In the genomic region with DNA sequence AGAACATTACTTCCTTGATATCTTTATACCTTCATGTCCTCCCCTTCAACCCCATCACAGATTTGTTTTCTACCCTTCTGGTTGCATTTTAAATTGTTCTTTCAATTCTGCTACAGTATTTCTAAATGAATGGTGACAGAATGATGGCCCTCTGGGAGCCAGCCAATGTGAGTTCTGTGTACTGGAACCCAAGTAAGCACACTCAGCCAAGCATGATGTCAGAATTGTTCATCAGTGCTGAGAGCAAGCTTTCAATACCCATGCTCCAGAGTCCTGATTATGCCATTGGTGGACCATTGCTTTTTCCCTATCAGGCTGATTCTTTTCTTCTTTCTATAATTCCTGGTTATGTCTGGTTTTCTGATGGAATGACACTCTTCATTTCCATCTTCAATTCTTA, we compare ENCODE assay signal across 17 mouse cellular contexts.
DNase-seq lines count a peak whose midpoint lies in the region; TF ChIP-seq lines count a peak whose summit lies in the region.
"Had no signal": no experiment of that assay in that cellular context is flagged by ENCODE, and none has a peak within 500 bp of the region (broad histone marks: within the 10 kb centered on the region; RNA-seq: fewer than 3 reads in every experiment).

No protein-coding gene starts in this region.

- TF ChIP-seq CTCF in layer of hippocampus, adult 2 months (conservative IDR thresholded peaks at IDR 0.05) = no peak

- no peak overlapping the region for H3K4me3 ChIP-seq in layer of hippocampus, adult 2 months
- H3K4me3 ChIP-seq: erythroblast, embryonic 14.5 days; heart, embryonic 15.5 days; liver, embryonic 12.5 days; midbrain, embryonic 15.5 days; neural tube, embryonic 13.5 days had no signal

- peak; percentile 38 to 39 for DNase-seq in cerebellum, postnatal 10 days
- DNase-seq in cerebellum, postnatal 36 days = no peak
- peak; percentile 19 for DNase-seq in layer of hippocampus, adult 11-12 months (ENCODE audit: low spot score)
- DNase-seq in layer of hippocampus, adult 9-10 months (ENCODE audit: low spot score) = no peak
- DNase-seq in adrenal gland, postnatal 10 days = peak; percentile 9
- DNase-seq in layer of hippocampus, adult 2 months (ENCODE audit: low spot score in 2 of 2) = peak; percentile 35 to 44
- DNase-seq in frontal cortex, adult 2 months (ENCODE audit: extremely low spot score in 1 of 2, low spot score in 1 of 2) = no peak
- no peak for DNase-seq in heart, adult 8-10 months (ENCODE audit: low spot score)
- DNase-seq: B cell, adult 2 months; gastrocnemius, postnatal 36 days; thymus, postnatal 25 days had no signal

- no peak overlapping the region for H3K27ac ChIP-seq in layer of hippocampus, adult 2 months
- H3K27ac ChIP-seq: heart, embryonic 15.5 days; liver, embryonic 12.5 days; macrophage; midbrain, embryonic 15.5 days; neural tube, embryonic 13.5 days had no signal

Comparison
In these comparisons a context has a peak if more than half of its experiments do, and no peak if none do; other contexts are left out.
1. DNase-seq: peak in cerebellum, postnatal 10 days (2 of 2), layer of hippocampus, adult 11-12 months (single experiment), adrenal gland, postnatal 10 days (single experiment) and layer of hippocampus, adult 2 months (2 of 2); none in cerebellum, postnatal 36 days (0 of 2), layer of hippocampus, adult 9-10 months (single experiment), frontal cortex, adult 2 months (0 of 2) and heart, adult 8-10 months (single experiment).